Mouse (Mus musculus): Measurements from ENCODE around the gene Gm29776.

DNA sequence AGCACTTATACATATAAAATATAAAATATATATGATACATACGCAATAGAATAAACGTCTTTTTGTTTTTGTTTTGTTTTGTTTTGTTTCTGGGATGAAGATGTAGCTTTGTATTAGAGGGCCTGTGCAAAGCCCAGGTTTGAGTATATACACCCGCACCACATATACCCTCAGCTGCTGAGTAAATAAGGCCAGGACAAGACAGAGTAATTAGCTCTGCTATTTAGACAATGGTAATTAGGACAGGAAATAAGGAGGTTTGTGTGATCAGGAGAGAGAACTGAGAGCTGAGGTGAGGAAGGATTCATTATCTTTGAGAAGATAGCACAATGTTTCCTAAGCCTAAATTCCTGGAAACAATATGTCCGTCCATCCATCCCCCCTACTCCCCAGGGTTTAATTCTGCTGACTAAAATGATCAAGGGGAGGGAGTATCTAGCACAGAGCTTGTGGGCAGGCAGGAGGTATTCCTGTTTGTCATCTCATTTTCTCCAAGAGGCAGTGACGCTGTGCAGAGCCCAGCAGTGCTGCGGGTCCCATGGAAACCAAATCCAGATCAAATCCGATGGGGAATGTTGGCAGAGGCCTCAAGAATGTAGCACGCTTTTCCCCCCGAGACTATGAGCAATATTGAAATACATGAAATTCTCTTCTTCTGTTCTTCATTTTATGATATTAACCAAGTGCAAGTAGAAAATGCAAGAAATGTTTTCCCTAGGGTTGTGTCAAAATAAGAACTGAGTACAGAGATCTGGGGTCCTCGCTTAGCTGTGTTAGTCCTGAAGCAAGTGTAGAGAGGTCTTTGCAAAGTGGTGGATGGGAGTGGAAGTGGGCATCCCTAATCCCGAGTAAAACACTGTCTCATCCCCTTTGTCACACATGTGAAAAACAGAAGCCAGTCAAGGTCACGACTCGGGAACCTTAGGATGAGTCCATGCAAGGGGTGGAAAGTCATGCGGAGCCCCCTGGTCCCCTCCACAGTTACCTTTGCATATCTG is 38.2 kb upstream of the Gm29776 start:
- TF ChIP-seq CTCF (IDR thresholded peaks at IDR 0.05; ENCODE audit: low read depth, low read length) (no peak), POLR2A (IDR thresholded peaks at IDR 0.05; ENCODE audit: extremely low read depth, insufficient read depth, low read length) (no peak)
